Mouse (Mus musculus): ENCODE measurements at regions not wholly inside any gene's neighbourhood (a gene's known extent, or its start where the extent isn't known, plus 50 kb on each side); places are given as distances from the start of the nearest gene placed in this dataset.

- DNase-seq, result no peak
Measured at GRCm38 (mm10) chr9:113417106-113417505, 291.0 kb downstream of the Pdcd6ip start.

GRCm38 (mm10) chr9:113415511-113415931 is 292.5 kb downstream of the Pdcd6ip start:
- DNase-seq, result no peak

- DNase-seq, result no peak
Measured at GRCm38 (mm10) chr9:113414690-113415089, 293.4 kb downstream of the Pdcd6ip start.

GRCm38 (mm10) chr9:113413851-113414250 is 294.2 kb downstream of the Pdcd6ip start:
- no peak for DNase-seq

GRCm38 (mm10) chr9:113411638-113412037 is 296.4 kb downstream of the Pdcd6ip start:
- DNase-seq, result no peak

GRCm38 (mm10) chr9:113408521-113408920 is 299.5 kb downstream of the Pdcd6ip start:
- DNase-seq, result peak; percentile 46

- no peak for DNase-seq
Measured at GRCm38 (mm10) chr9:113394320-113394719, 313.7 kb downstream of the Pdcd6ip start.

- DNase-seq, result no peak
Measured at GRCm38 (mm10) chr9:113387356-113387755, 320.7 kb downstream of the Pdcd6ip start.

GRCm38 (mm10) chr9:113381591-113382110 is 326.4 kb downstream of the Pdcd6ip start:
- DNase-seq, result no peak

- DNase-seq, result peak; percentile 6
Measured at GRCm38 (mm10) chr9:113380408-113381129, 327.5 kb downstream of the Pdcd6ip start.

GRCm38 (mm10) chr9:113378525-113378924 is 329.5 kb downstream of the Pdcd6ip start:
- DNase-seq, result no peak

GRCm38 (mm10) chr9:113371718-113372306 is 336.2 kb downstream of the Pdcd6ip start:
- no peak for DNase-seq

GRCm38 (mm10) chr9:113347942-113348341 is 360.1 kb downstream of the Pdcd6ip start:
- no peak for DNase-seq

- DNase-seq, result peak; percentile 5
Measured at GRCm38 (mm10) chr9:113346531-113346930, 361.5 kb downstream of the Pdcd6ip start.

- no peak for DNase-seq
Measured at GRCm38 (mm10) chr9:113342131-113342530, 365.9 kb downstream of the Pdcd6ip start.

GRCm38 (mm10) chr9:113340838-113341237 is 367.2 kb downstream of the Pdcd6ip start:
- DNase-seq, result no peak

- DNase-seq, result no peak
Measured at GRCm38 (mm10) chr9:113340036-113340435, 368.0 kb downstream of the Pdcd6ip start.

GRCm38 (mm10) chr9:113324489-113324888 is 383.6 kb downstream of the Pdcd6ip start:
- no peak for DNase-seq

- DNase-seq, result no peak
Measured at GRCm38 (mm10) chr9:113309707-113310574, 398.1 kb downstream of the Pdcd6ip start.

- DNase-seq, result no peak
Measured at GRCm38 (mm10) chr9:113305761-113306160, 402.3 kb downstream of the Pdcd6ip start.

- DNase-seq, result no peak
Measured at GRCm38 (mm10) chr9:113302429-113302828, 405.6 kb downstream of the Pdcd6ip start.

GRCm38 (mm10) chr9:113300846-113301245 is 407.2 kb downstream of the Pdcd6ip start:
- DNase-seq, result peak; percentile 16

GRCm38 (mm10) chr9:113299900-113300299 is 408.2 kb downstream of the Pdcd6ip start:
- DNase-seq, result no peak

Data from cerebellum, adult 8-10 months (tissue).